Mouse (Mus musculus): ENCODE measurements around the gene Gm34653.

DNA sequence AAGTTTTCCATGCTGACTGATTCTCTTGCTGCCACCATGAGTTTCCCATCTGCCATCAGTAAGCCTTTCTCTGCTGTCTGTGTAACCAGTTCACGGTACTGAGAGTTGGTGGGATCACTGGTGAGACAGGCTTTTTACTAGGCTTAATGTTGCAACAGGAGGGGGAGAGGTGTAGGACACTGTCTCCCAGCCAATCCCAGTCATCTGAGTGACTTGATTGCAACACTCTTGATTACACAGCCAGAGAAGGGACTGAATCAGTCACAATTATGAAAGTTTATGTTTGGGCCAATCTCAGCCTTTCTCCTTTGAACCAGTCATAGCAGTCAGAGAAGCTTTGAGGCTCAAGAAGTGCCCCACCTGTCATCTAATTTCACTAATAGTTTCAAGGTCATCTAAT is 4.8 kb upstream of the Gm34653 start:
- TF ChIP-seq GATA1 (IDR thresholded peaks at IDR 0.05; ENCODE audit: low read length): no peak
- TF ChIP-seq TAL1 (IDR thresholded peaks at IDR 0.05; ENCODE audit: low read length): no peak

Measured in erythroblast, embryonic 14.5 days (primary cell).